Mouse (Mus musculus): ENCODE measurements around the gene Lacc1.
"Not testable (repeated sequence)": the region's sequence is repeated elsewhere in the genome, so short reads cannot be mapped to it uniquely, and the experiment has no call there.

DNA sequence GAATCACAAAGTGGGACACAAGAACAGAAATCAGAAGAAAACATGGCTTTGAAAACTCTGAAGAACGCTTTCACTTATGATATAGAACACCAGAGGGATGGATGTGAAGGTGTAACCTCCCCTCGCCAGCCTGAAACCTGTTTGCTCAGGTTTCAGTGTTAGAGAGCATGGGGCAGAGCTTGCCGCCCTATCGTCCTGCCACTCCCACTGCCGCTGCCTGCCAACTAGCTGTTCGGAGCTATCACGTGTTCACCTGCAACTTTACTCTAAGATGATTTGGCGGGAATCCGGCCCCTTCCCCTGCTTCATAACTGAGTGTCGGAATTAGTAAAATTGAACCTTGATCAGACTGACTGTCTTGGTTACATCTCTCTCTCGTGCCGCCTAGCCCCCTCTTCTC, 19.9 kb downstream of the Lacc1 start:
- TF ChIP-seq CTCF, POLR2A (IDR thresholded peaks at IDR 0.05; ENCODE audit: extremely low read depth, insufficient read depth, low read length): not testable (repeated sequence)

Measured in cortical plate, adult 2 months (tissue).